Mouse (Mus musculus) liver, postnatal 0 days (tissue): ENCODE data around the gene Pld4. TPM values are rescaled to one million over a fixed set of nuclear protein-coding genes. Genes with fewer than 3 reads are reported as not detected.
A peak's percentile ranks its signal among the peaks of the same experiment; 100 is the strongest.

Source experiments
- ATAC-seq: fragments of 200-750 bp; cut with Nextera tagmentation; 2 replicates; pipeline ENCODE4 v1.8.0; 2017; ENCODE audit warnings: mild to moderate bottlenecking, moderate library complexity
- DNase-seq: peaks from one replicate; pipeline ENCODE4 v3.0.0-alpha.2; 2016
- H3K27ac ChIP-seq: fragments of 300-500 bp; sonication (generic); 2 replicates; pipeline ENCODE4 v1.5.1; 2014; ENCODE audit warnings: antibody characterized with exemption, moderate library complexity, mild to moderate bottlenecking, low read depth
- H3K27me3 ChIP-seq: fragments of 300-500 bp; sonication (generic); 2 replicates; pipeline ENCODE4 v1.6.1; 2014; ENCODE audit warnings: low read length, control low read depth, mixed read lengths; ENCODE audit not compliant: insufficient read depth
- H3K36me3 ChIP-seq: fragments of 300-500 bp; sonication (generic); replicated peaks from 2 replicates; pipeline ENCODE4 v1.6.1; 2014; ENCODE audit warnings: mild to moderate bottlenecking, control low read depth, low read length, moderate library complexity, mixed read lengths; ENCODE audit not compliant: insufficient read depth
- H3K4me1 ChIP-seq: fragments of 300-500 bp; sonication (generic); 2 replicates; pipeline ENCODE4 v1.6.1; 2014; ENCODE audit warnings: antibody characterized with exemption, mild to moderate bottlenecking, control low read depth; ENCODE audit not compliant: insufficient read depth
- H3K4me2 ChIP-seq: fragments of 300-500 bp; sonication (generic); 2 replicates; pipeline ENCODE4 v1.6.1; 2014; ENCODE audit warnings: low read depth, mild to moderate bottlenecking, low read length, moderate library complexity, mixed read lengths
- H3K4me3 ChIP-seq: fragments of 300-500 bp; sonication (generic); 2 replicates; pipeline ENCODE4 v1.5.1; 2014; ENCODE audit warnings: low read depth, low read length
- H3K9ac ChIP-seq: fragments of 300-500 bp; sonication (generic); replicated peaks from 2 replicates; pipeline ENCODE4 v1.6.1; 2014; ENCODE audit warnings: mild to moderate bottlenecking, moderate library complexity
- H3K9me3 ChIP-seq: fragments of 300-500 bp; sonication (generic); 2 replicates; pipeline ENCODE4 v1.6.1; 2016; ENCODE audit warnings: mild to moderate bottlenecking, control low read depth, low read length, mixed read lengths
- CTCF ChIP-seq: sonication (generic); IDR thresholded peaks from 2 replicates; pipeline ENCODE4 v1.5.1; 2016; ENCODE audit warnings: antibody characterized with exemption, low read depth
- EP300 ChIP-seq: IDR thresholded peaks from 2 replicates; pipeline ENCODE4 v1.6.1; 2016; ENCODE audit warnings: antibody characterized with exemption, low read depth, mild to moderate bottlenecking
- WGBS: fragments of 180-500 bp; shearing (Covaris S2); extraction: QIAGEN DNeasy Blood & Tissue Kit; methylation state at CpG from one replicate; pipeline ENCODE4 v1.1.7; 2014; ENCODE audit not compliant: insufficient replicate concordance; 5-methylcytosine and 5-hydroxymethylcytosine counted together
- polyA plus RNA-seq: library from polyadenylated mRNA; unstranded; fragments of >200 nt; fragmentation: Nextera tagmentation; extraction: Ambion mirVana; gene quantifications from 2 replicates; pipeline ENCODE4 v1.2.1, GENCODE M21; 2015

Gene Pld4
- polyA plus RNA-seq: 20.9 and 22.4 TPM in 2 replicates

DNA sequence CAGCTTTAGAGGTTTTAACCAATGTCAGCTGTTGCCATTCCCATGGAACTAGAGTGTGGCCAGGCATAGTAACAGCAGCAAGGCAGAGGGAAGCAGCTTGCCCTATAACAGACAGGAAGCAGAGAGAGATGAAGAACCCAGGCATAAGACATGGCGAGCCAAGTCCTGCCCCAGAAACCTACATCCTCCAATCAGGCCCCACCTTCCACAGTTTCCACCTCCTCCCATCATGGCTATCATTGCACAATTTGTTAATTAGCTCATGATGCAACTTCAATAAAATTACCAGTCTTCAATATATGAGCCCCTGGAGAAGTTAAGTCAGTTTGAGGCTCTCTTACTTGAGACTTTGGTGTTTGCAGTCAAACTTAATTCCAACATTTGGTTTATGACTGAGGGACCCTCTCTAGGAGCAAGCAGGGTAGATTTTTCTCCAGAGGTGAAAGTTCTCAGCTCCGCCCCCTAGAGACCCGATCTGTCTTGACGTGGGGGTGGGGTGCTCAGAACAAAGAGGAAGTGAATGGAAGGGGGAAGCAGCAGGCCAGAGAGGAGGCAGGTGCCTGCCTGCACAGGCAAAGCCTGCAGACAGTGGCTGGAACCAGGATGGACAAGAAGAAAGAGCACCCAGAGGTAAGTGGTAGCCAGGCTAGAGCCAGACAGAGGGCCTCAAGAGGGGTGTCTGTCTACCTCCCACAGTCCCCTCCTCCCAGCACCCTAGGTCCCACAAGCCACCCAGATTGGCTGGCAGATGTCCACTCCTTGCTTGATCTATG, at the start of gene Pld4:
Gene Pld4 (plus strand): TSS at position 502 of the 773 bp plus-strand sequence.
- H3K9me3 ChIP-seq: no peaks in the 10 kb centered on the region
- ATAC-seq (peak; percentile 46), DNase-seq (peak; percentile 54)
- peak within 1 kb of the TSS; percentile 59 for H3K4me2 ChIP-seq
- peak within 1 kb of the TSS; percentile 82 for H3K27ac ChIP-seq
- H3K9ac ChIP-seq: no peak within 1 kb of the TSS
- peaks cover 19% of the 10 kb centered on the region for H3K4me1 ChIP-seq
- H3K36me3 ChIP-seq: no peaks in the 10 kb centered on the region
- WGBS: 25% methylated on average over 4 of the region's 4 CpGs
- no peaks in the 10 kb centered on the region for H3K27me3 ChIP-seq
- TF ChIP-seq EP300: no peak
- peak; percentile 34 for TF ChIP-seq CTCF
- H3K4me3 ChIP-seq: peak within 1 kb of the TSS; percentile 19

DNA sequence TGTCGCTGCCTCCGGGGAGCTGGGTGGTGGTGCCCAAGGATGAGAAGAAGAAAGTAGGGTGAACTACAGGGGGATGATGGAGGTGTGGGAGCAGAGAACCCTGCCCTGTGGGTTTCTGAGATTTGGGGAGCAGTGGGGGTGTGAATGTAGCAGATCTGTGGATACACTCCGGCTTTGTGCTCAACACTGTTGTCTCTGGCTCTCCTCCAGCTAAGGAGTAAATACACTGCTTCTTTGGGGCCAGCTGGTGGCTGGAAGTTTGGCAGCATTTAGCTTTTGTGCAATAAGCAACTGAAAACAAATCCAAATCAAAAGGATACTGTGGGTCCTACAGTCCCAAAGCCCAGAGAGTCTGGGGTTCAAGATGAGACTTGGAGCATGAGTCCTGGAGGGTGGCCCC, 46.5 kb upstream of the Pld4 start:
- no peak overlapping the region for H3K9ac ChIP-seq

DNA sequence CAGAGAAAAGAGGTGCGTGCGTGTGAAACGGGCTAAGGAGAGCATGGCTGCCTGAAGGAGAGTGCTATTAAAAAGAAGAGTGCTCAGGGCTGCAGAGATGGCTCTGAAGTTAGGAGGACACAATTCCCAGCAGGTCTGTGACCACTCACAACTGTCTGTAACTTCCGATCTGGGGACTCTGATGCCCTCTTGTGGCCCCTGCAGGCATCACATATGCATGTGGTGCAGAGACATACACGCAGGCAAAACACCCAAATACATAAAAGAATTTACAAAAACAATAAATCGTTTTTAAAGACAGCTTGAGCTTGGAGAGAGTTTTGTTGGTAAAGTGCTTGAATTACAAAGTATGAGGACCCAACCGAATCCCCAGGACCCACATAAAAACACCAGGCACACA, 43.3 kb upstream of the Pld4 start:
- Histone ChIP-seq H3K27ac (no peak overlapping the region), H3K4me2 (no peak overlapping the region), H3K4me3 (no peak overlapping the region), H3K4me1 (peaks cover 7% of the 10 kb centered on the region; the same call in 1 of the 2 replicates), H3K36me3 (no peaks in the 10 kb centered on the region; the same call in 1 of the 2 replicates), H3K9me3 (no peaks in the 10 kb centered on the region), H3K9ac (no peak overlapping the region), H3K27me3 (peaks cover 15% of the 10 kb centered on the region)
- ATAC-seq (no peak), DNase-seq (peak; percentile 68)
- WGBS: 31% methylated on average over 7 of the region's 7 CpGs
- TF ChIP-seq EP300 (no peak), CTCF (peak; percentile 76)

More for the DNA sequence above, 46.5 kb upstream of the Pld4 start:
- no peaks in the 10 kb centered on the region; the same call in 1 of the 2 replicates for H3K36me3 ChIP-seq
- DNase-seq (no peak), ATAC-seq (peak; percentile 43)
- no peaks in the 10 kb centered on the region for H3K9me3 ChIP-seq
- no peaks in the 10 kb centered on the region for H3K27me3 ChIP-seq
- H3K4me2 ChIP-seq: no peak overlapping the region
- 57% methylated on average over 3 of the region's 3 CpGs for WGBS
- no peak for TF ChIP-seq CTCF
- TF ChIP-seq EP300: no peak
- no peak overlapping the region for H3K27ac ChIP-seq
- peaks cover 3% of the 10 kb centered on the region; the same call in 1 of the 2 replicates for H3K4me1 ChIP-seq
- no peak overlapping the region for H3K4me3 ChIP-seq

DNA sequence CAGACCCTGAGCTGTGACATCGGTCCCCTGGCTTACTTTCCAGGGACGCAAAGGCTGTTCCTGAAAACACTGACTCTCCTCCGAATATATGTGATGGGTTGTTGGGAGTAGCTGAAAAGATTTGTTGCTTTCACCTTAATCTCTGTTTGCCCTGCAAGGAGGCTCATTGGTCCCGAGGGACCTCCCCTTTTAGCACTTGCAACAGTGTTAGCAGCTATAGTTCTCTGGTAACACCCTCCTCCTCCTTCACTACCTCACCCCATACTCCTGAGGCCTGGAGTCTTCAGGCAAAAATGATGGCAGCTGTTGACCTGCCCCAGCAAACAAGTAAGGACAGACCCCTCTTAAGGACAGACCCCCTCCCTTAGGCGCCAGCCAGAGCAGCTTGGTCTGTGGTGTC, 41.5 kb upstream of the Pld4 start:
- ATAC-seq: no peak
- peaks cover 14% of the 10 kb centered on the region for H3K4me1 ChIP-seq
- no peak overlapping the region for H3K4me3 ChIP-seq
- H3K36me3 ChIP-seq: no peaks in the 10 kb centered on the region; the same call in 1 of the 2 replicates
- no peak overlapping the region; the same call in 1 of the 2 replicates for H3K4me2 ChIP-seq
- WGBS: 64% methylated on average over 5 of the region's 5 CpGs
- H3K27me3 ChIP-seq: peaks cover 22% of the 10 kb centered on the region
- 0 out of 2 replicates have a peak overlapping the region, but pooled peaks have one; percentile 22 for H3K27ac ChIP-seq
- H3K9me3 ChIP-seq: no peaks in the 10 kb centered on the region
- DNase-seq: no peak
- no peak for TF ChIP-seq EP300
- no peak overlapping the region for H3K9ac ChIP-seq

DNA sequence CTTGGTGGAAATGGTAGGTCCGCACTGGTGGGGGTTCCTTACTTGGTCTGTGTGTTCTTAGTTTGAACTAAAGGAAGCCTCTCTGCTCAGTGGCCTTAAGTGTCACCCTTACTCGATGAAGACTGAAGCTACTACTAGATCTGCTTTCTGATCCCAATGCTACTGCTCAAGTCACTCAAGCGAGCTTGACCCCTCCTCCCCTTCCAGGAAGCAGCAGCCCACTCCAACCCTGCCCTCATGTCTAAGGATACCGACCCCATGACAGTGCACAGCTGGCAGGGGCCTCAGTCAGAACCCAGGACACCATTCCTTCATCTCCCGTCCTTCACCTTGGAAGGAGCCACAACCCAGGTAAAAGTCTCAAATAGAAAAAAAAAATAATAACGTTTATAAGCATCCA, 40.2 kb upstream of the Pld4 start, which contains the start of gene Cep170b:
Gene Cep170b (plus strand): TSS at position 240 of the 400 bp plus-strand sequence.
- Histone ChIP-seq H3K4me2 (peak within 1 kb of the TSS; percentile 91), H3K36me3 (no peaks in the 10 kb centered on the region; the same call in 1 of the 2 replicates), H3K9me3 (no peaks in the 10 kb centered on the region), H3K27ac (peak within 1 kb of the TSS; percentile 82), H3K9ac (peak within 1 kb of the TSS; percentile 75), H3K4me1 (peaks cover 16% of the 10 kb centered on the region), H3K4me3 (peak within 1 kb of the TSS; percentile 69), H3K27me3 (peaks cover 22% of the 10 kb centered on the region)
- DNase-seq (no peak), ATAC-seq (no peak)
- TF ChIP-seq CTCF: no peak
- no peak for TF ChIP-seq EP300
- WGBS: 45% methylated on average over 6 of the region's 6 CpGs

DNA sequence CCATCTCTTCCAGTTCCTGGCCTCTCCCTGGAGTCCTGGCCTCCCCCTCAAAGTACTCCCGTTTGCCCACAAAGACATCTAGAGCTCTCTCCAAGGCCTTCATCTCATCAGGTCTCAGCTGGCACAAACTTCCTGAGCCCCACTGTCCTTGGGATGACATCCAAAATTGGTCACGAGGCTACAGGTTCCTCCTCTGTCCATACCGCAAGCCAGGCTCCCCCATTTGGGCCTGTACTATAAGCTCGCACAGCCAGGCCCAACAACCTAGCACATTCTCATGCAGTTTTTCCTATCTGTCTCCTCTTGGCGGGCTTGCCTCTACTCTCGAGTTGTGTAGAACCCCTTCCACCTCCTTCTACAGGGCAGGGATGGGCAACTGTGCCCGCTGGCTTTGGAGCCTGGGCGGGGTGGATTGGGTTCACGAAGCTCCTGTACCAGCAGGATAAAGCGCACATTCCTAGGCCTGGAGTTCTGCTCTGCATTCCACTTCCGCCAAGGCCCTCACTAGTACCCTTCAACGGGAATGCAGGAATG, 39.5 kb upstream of the Pld4 start:
- Histone ChIP-seq H3K9me3 (no peaks in the 10 kb centered on the region), H3K4me2 (peak overlapping the region; percentile 91), H3K27me3 (peaks cover 22% of the 10 kb centered on the region), H3K4me1 (peaks cover 16% of the 10 kb centered on the region), H3K9ac (peak overlapping the region; percentile 75), H3K4me3 (peak overlapping the region; percentile 69), H3K27ac (peak overlapping the region; percentile 82), H3K36me3 (no peaks in the 10 kb centered on the region; the same call in 1 of the 2 replicates)
- ATAC-seq (no peak), DNase-seq (no peak)
- no peak for TF ChIP-seq CTCF
- no peak for TF ChIP-seq EP300
- 40% methylated on average over 12 of the region's 12 CpGs for WGBS
